In the genomic region with DNA sequence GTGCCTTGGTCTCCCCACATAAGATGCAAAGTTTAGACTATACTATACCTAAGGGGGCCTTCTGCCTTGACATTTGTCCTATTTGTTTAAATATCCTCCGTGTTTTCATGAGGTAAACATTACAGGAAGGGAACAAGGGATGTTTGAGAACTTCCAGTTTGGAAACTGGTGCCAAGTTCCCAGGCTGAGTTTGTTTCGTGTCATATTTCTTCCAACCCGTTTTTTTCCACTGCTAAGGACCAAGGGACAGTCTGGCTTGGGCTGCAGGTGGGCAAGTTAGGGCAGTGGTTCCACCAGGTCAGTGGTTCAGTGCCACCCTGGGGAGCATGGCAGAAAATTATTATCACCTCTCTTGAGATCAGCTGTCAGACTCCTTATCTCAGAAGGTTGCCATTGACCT, we compare ENCODE assay signal across 13 mouse cellular contexts.
"Had no signal": no experiment of that assay in that cellular context is flagged by ENCODE, and none has a peak within 500 bp of the region (broad histone marks: within the 10 kb centered on the region; RNA-seq: fewer than 3 reads in every experiment).

No protein-coding gene starts in this region.

- H3K36me3 ChIP-seq: limb, embryonic 15.5 days; midbrain, embryonic 12.5 days; neural tube, embryonic 13.5 days had no signal

- H3K4me2 ChIP-seq: limb, embryonic 15.5 days; midbrain, embryonic 12.5 days; neural tube, embryonic 13.5 days had no signal

- H3K27me3 ChIP-seq: limb, embryonic 15.5 days had no signal

- H3K9me3 ChIP-seq: limb, embryonic 15.5 days; midbrain, embryonic 12.5 days; neural tube, embryonic 13.5 days had no signal

- H3K9ac ChIP-seq: limb, embryonic 15.5 days; liver, embryonic 14.5 days; midbrain, embryonic 12.5 days; neural tube, embryonic 13.5 days had no signal

- H3K4me3 ChIP-seq: limb, embryonic 15.5 days; midbrain, embryonic 12.5 days; neural tube, embryonic 13.5 days had no signal

- H3K4me1 ChIP-seq: limb, embryonic 15.5 days; midbrain, embryonic 12.5 days; neural tube, embryonic 13.5 days had no signal

- ATAC-seq: hindbrain, embryonic 16.5 days; inflammation-experienced regulatory T-cells, adult 6 months; intestine, postnatal 0 days; midbrain, embryonic 16.5 days had no signal

- H3K27ac ChIP-seq: limb, embryonic 15.5 days; liver, embryonic 14.5 days; midbrain, embryonic 12.5 days; neural tube, embryonic 13.5 days had no signal

- DNase-seq: layer of hippocampus, postnatal 36 days; lung, adult 2 months; lung, postnatal 14 days; right cerebral cortex, postnatal 14 days; thymus, postnatal 4 days had no signal
